Mouse (Mus musculus): ENCODE measurements at regions not wholly inside any gene's neighbourhood (a gene's known extent, or its start where the extent isn't known, plus 50 kb on each side); places are given as distances from the start of the nearest gene placed in this dataset.

DNA sequence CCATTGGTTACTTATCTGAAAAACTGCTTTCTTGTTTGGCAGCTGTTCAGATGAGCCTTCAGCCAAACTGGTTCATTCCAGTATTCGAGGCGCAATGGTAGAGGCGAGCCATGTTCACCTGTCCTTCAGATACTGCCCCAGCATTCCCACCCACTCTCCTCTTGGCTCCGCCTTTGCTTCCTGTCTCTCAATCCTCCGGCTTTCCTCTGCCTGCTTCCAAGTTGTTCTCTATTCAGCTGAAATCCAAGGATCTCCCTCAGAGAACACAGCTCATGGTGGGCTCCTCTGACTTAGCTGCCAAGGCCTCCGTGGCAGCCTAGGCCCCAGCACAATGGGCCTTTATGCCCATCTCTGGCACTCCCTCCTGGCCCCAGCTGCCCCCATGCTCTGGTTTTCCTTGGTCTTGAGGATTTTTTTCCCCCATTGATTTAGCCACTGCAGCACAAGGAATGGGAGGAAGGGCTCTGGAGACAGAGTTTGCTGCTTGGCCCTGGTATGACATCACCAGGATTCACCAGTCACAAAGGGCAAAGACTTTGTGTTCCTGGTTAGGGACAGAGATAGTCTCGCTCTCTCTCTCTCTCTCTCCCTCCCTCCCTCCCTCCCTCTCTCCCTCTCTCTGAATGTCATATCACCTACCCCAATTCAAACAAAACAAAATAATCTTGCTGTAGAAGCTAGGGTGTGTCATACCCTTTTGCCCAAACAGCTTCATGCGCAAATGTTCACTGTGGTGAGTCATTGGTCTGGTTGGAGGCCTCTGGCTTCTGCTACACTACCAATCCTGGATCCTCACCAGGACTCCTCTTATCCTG lies 91.6 kb downstream of the Xrcc2 start:
- H3K9ac ChIP-seq (replicated peaks; ENCODE audit: low read length): no peak overlapping the region
- no peaks in the 10 kb centered on the region for H3K4me1 ChIP-seq (ENCODE audit: insufficient read depth, low read length)
- WGBS: 74% methylated on average over 8 of the region's 8 CpGs
- H3K4me3 ChIP-seq (ENCODE audit: low read length): no peak overlapping the region
- ATAC-seq (ENCODE audit: low FRiP score, low TSS enrichment): no peak
- no peaks in the 10 kb centered on the region for H3K27me3 ChIP-seq (ENCODE audit: insufficient read depth, low read length)
- no peaks in the 10 kb centered on the region for H3K36me3 ChIP-seq (ENCODE audit: insufficient read depth, low read length)
- no peaks in the 10 kb centered on the region for H3K9me3 ChIP-seq (ENCODE audit: low read length)
- no peak overlapping the region for H3K4me2 ChIP-seq (replicated peaks; ENCODE audit: low read depth, low read length)
- H3K27ac ChIP-seq (ENCODE audit: low read length): no peak overlapping the region

DNA sequence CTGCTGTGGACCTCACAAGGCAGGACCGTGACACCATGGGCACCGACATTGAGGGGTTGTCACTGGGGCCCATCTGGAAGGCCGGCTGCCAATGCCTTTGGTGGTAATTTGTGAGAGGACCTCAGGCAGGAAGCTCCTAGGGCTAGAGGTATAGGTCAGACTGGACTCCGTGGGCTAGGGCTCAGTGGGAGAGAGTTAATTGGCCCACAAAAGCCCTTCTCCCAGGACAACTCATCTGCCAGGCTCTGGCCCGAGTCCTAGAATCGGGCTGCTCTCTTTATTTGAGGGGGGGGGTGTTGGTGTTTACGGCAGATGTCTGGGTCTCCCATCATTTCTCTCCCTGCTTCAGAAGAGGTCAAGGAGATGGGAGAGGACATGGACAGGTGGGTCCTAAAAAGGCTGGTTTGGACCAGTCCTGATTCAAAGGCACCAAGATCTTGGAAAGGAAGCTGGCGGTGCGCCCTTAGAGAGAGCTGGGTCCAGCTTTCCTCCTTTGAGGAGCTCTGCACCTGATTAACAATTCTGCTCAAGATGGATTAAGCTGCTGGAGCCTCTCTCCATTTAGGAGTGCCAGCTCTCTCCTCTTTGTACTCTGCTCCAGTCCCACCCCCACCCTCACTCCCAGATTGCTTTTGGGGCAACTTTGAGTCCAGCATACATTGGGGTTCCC lies 93.5 kb downstream of the Xrcc2 start:
- no peak overlapping the region for H3K4me3 ChIP-seq (ENCODE audit: low read length)
- no peak overlapping the region for H3K4me2 ChIP-seq (replicated peaks; ENCODE audit: low read depth, low read length)
- H3K27me3 ChIP-seq (ENCODE audit: insufficient read depth, low read length): no peaks in the 10 kb centered on the region
- no peak for ATAC-seq (ENCODE audit: low FRiP score, low TSS enrichment)
- H3K4me1 ChIP-seq (ENCODE audit: insufficient read depth, low read length): no peaks in the 10 kb centered on the region
- H3K36me3 ChIP-seq (ENCODE audit: insufficient read depth, low read length): no peaks in the 10 kb centered on the region
- no peak overlapping the region for H3K9ac ChIP-seq (replicated peaks; ENCODE audit: low read length)
- 84% methylated on average over 9 of the region's 9 CpGs for WGBS
- H3K9me3 ChIP-seq (ENCODE audit: low read length): no peaks in the 10 kb centered on the region
- H3K27ac ChIP-seq (ENCODE audit: low read length): no peak overlapping the region

DNA sequence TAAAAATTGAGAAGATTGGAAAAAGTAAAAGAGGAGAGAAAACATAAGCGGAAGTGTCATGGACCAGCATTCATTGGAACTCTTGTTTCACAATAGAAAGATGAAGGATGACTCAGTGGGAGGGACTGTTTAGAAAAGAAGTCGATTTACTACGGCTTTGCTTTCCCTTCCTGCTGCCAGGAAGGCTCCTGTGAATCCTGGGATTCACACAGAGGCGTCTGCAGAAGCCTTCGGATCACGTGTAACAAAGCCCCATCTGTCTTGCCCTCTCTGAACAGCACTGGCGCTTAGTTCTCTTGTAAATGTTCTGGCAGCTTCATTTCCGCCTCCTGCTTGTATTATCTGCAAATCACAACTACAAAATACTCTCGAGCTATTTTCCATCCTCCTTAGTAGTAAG lies 94.0 kb downstream of the Cct8l1 start:
- WGBS: 32% methylated on average over 9 of the region's 9 CpGs
- no peak for ATAC-seq (ENCODE audit: low FRiP score, low TSS enrichment)

DNA sequence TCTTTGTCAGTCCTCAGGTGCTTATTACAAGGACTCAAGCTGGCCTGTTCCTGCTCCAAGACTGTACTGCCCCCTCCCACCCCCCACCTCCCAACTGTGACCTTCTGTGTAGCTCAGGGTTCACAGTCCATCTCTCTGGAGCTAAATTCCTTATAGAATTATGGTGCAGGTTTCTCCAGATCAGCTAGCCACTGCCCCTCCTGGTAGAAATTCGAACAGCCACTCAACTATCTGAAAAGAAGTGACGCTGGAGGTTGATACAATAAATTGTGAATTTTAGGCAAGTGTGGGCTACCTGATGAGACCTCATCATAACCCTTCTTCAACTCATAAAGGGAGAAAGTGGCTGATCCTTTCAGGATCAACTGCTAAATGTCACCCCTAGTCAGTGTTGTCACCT lies 86.3 kb downstream of the Cct8l1 start:
- no peak for ATAC-seq (ENCODE audit: low FRiP score, low TSS enrichment)
- H3K4me3 ChIP-seq (ENCODE audit: low read length): no peak overlapping the region
- WGBS: 62% methylated on average over 2 of the region's 2 CpGs

More for the DNA sequence above, 94.0 kb downstream of the Cct8l1 start:
- H3K9me3 ChIP-seq (ENCODE audit: low read length): no peaks in the 10 kb centered on the region
- H3K36me3 ChIP-seq (ENCODE audit: insufficient read depth, low read length): no peaks in the 10 kb centered on the region
- no peaks in the 10 kb centered on the region for H3K27me3 ChIP-seq (ENCODE audit: insufficient read depth, low read length)
- no peak overlapping the region for H3K27ac ChIP-seq (ENCODE audit: low read length)
- no peak overlapping the region for H3K9ac ChIP-seq (replicated peaks; ENCODE audit: low read length)
- no peak overlapping the region for H3K4me2 ChIP-seq (replicated peaks; ENCODE audit: low read depth, low read length)
- no peaks in the 10 kb centered on the region for H3K4me1 ChIP-seq (ENCODE audit: insufficient read depth, low read length)
- H3K4me3 ChIP-seq (ENCODE audit: low read length): no peak overlapping the region

DNA sequence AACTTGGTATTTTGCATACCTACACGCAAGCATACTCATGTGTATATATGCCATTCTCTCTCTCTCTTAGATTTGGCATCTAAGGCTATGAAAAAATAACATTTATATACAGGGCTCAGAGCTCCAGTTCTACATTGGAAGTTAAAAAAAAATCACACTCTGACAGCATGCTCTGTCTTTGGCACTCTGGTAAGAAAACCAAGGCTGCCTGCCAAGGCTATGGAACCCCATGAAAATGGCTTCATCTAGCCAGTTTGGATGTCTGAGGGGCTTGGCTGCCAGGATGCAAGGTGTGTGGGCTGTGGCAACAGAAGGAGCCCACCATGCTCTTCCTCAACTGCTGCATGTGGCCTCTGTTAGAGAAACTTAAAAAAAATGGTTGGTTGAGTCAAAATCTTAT lies 83.5 kb downstream of the Cct8l1 start:
- no peaks in the 10 kb centered on the region for H3K27me3 ChIP-seq (ENCODE audit: insufficient read depth, low read length)
- H3K4me3 ChIP-seq (ENCODE audit: low read length): no peak overlapping the region
- H3K9ac ChIP-seq (replicated peaks; ENCODE audit: low read length): no peak overlapping the region
- H3K9me3 ChIP-seq (ENCODE audit: low read length): no peaks in the 10 kb centered on the region
- no peak for ATAC-seq (ENCODE audit: low FRiP score, low TSS enrichment)
- 90% methylated on average over 1 of the region's 1 CpGs for WGBS
- no peak overlapping the region for H3K27ac ChIP-seq (ENCODE audit: low read length)
- no peaks in the 10 kb centered on the region for H3K36me3 ChIP-seq (ENCODE audit: insufficient read depth, low read length)
- H3K4me1 ChIP-seq (ENCODE audit: insufficient read depth, low read length): no peaks in the 10 kb centered on the region
- no peak overlapping the region for H3K4me2 ChIP-seq (replicated peaks; ENCODE audit: low read depth, low read length)

More for the DNA sequence above, 86.3 kb downstream of the Cct8l1 start:
- no peak overlapping the region for H3K9ac ChIP-seq (replicated peaks; ENCODE audit: low read length)
- H3K36me3 ChIP-seq (ENCODE audit: insufficient read depth, low read length): no peaks in the 10 kb centered on the region
- H3K4me2 ChIP-seq (replicated peaks; ENCODE audit: low read depth, low read length): no peak overlapping the region
- no peaks in the 10 kb centered on the region for H3K9me3 ChIP-seq (ENCODE audit: low read length)
- no peak overlapping the region for H3K27ac ChIP-seq (ENCODE audit: low read length)
- H3K27me3 ChIP-seq (ENCODE audit: insufficient read depth, low read length): no peaks in the 10 kb centered on the region
- H3K4me1 ChIP-seq (ENCODE audit: insufficient read depth, low read length): no peaks in the 10 kb centered on the region

DNA sequence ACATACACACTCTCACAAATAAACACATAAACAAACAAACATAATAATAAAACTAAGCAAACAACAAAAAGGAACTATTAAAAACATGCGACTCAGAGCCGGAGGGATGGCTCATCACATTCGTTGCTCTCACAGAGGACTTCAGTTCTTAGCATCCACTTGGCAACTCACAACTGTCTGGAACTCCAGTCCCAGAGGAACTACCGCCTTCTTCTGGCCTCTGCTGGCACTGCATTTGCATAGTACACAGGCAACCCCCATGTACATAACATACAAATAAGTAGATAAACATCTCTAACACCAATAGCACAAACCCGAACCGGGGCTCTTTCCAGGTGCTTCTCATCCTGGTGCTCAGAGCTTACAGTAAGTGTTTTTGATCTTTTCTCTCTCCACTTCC lies 81.9 kb downstream of the Cct8l1 start:
- Histone ChIP-seq H3K27ac (ENCODE audit: low read length) (no peak overlapping the region), H3K4me1 (ENCODE audit: insufficient read depth, low read length) (no peaks in the 10 kb centered on the region), H3K4me3 (ENCODE audit: low read length) (no peak overlapping the region), H3K27me3 (ENCODE audit: insufficient read depth, low read length) (no peaks in the 10 kb centered on the region), H3K9me3 (ENCODE audit: low read length) (no peaks in the 10 kb centered on the region), H3K9ac (replicated peaks; ENCODE audit: low read length) (no peak overlapping the region), H3K4me2 (replicated peaks; ENCODE audit: low read depth, low read length) (no peak overlapping the region), H3K36me3 (ENCODE audit: insufficient read depth, low read length) (no peaks in the 10 kb centered on the region)
- 89% methylated on average over 6 of the region's 6 CpGs for WGBS
- no peak for ATAC-seq (ENCODE audit: low FRiP score, low TSS enrichment)

DNA sequence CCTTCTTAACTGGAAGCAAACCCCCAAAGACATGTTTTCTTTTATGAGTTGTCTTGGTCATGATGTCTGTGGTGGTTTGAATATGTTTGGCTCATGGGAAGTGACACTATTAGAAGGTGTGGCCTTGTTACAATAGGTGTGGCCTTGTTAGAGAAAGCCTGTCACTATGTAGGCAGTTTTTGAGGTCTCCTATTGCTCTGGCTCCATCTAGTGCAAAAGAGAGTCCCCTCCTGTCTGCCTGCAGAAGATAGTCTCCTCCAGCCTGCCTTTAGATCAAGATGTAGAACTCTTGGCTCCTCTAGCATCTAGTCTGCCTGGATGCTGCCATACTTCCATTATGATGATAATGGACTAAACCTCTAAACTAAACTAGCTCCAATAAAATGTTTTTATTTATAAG lies 75.8 kb downstream of the Cct8l1 start:
- H3K9ac ChIP-seq (replicated peaks; ENCODE audit: low read length): no peak overlapping the region
- ATAC-seq (ENCODE audit: low FRiP score, low TSS enrichment): no peak
- no peak overlapping the region for H3K27ac ChIP-seq (ENCODE audit: low read length)
- H3K27me3 ChIP-seq (ENCODE audit: insufficient read depth, low read length): no peaks in the 10 kb centered on the region
- H3K9me3 ChIP-seq (ENCODE audit: low read length): no peaks in the 10 kb centered on the region
- no peaks in the 10 kb centered on the region for H3K36me3 ChIP-seq (ENCODE audit: insufficient read depth, low read length)
- no peak overlapping the region for H3K4me3 ChIP-seq (ENCODE audit: low read length)
- H3K4me1 ChIP-seq (ENCODE audit: insufficient read depth, low read length): no peaks in the 10 kb centered on the region
- no peak overlapping the region for H3K4me2 ChIP-seq (replicated peaks; ENCODE audit: low read depth, low read length)
